Mouse (Mus musculus) embryonic facial prominence, embryonic 11.5 days (tissue): Measurements from ENCODE around the gene Adgrg5. TPM values are rescaled to one million over a fixed set of nuclear protein-coding genes. Genes with fewer than 3 reads are reported as not detected.

ENCODE experiments used
- ATAC-seq: fragments of 200-750 bp; cut with Nextera tagmentation; replicated peaks from 2 replicates; pipeline ENCODE4 v1.8.0; 2017; ENCODE audit warnings: low read depth; ENCODE audit not compliant: insufficient number of reproducible peaks, low FRiP score, low TSS enrichment
- DNase-seq: peaks from one replicate; pipeline ENCODE4 v3.0.0-alpha.2; 2015; ENCODE audit warnings: low spot score
- H3K27ac ChIP-seq: fragments of 300-500 bp; sonication (generic); replicated peaks from 2 replicates; pipeline ENCODE4 v1.5.1; 2014; ENCODE audit warnings: mild to moderate bottlenecking, low read depth, low read length, control low read depth
- H3K27me3 ChIP-seq: fragments of 300-500 bp; sonication (generic); 2 replicates; pipeline ENCODE4 v1.6.1; 2014; ENCODE audit warnings: mild to moderate bottlenecking, low read length, moderate library complexity, mixed read lengths; ENCODE audit not compliant: control insufficient read depth, insufficient read depth
- H3K36me3 ChIP-seq: fragments of 300-500 bp; sonication (generic); replicated peaks from 2 replicates; pipeline ENCODE4 v1.6.1; 2014; ENCODE audit warnings: low read depth, mild to moderate bottlenecking, low read length, moderate library complexity, mixed read lengths; ENCODE audit not compliant: control insufficient read depth, insufficient read depth
- H3K4me1 ChIP-seq: fragments of 300-500 bp; sonication (generic); 2 replicates; pipeline ENCODE4 v1.6.1; 2014; ENCODE audit warnings: low read length, mixed read lengths; ENCODE audit not compliant: control insufficient read depth, insufficient read depth
- H3K4me2 ChIP-seq: fragments of 300-500 bp; sonication (generic); 2 replicates; pipeline ENCODE4 v1.6.1; 2014; ENCODE audit warnings: low read depth, mild to moderate bottlenecking, control low read depth, low read length, moderate library complexity
- H3K4me3 ChIP-seq: fragments of 300-500 bp; sonication (generic); 2 replicates; pipeline ENCODE4 v1.5.1; 2014; ENCODE audit warnings: low read depth, low read length, control low read depth
- H3K9ac ChIP-seq: fragments of 300-500 bp; sonication (generic); replicated peaks from 2 replicates; pipeline ENCODE4 v1.6.1; 2014; ENCODE audit warnings: mild to moderate bottlenecking, control low read depth, low read length
- H3K9me3 ChIP-seq: fragments of 300-500 bp; sonication (generic); replicated peaks from 2 replicates; pipeline ENCODE4 v1.6.1; 2016; ENCODE audit warnings: mild to moderate bottlenecking, low read length, inconsistent platforms, mixed read lengths; ENCODE audit not compliant: control insufficient read depth
- WGBS: fragments of 180-500 bp; shearing (Covaris S2); extraction: QIAGEN DNeasy Blood & Tissue Kit; methylation state at CpG from one replicate; pipeline ENCODE4 v1.1.7; 2014; 5-methylcytosine and 5-hydroxymethylcytosine counted together
- polyA plus RNA-seq: library from polyadenylated mRNA; unstranded; fragments of >200 nt; fragmentation: Nextera tagmentation; extraction: Ambion mirVana; gene quantifications from 2 replicates; pipeline ENCODE4 v1.2.1, GENCODE M21; 2014

The Adgrg5 gene
- polyA plus RNA-seq = not detected in 2 replicates

DNA sequence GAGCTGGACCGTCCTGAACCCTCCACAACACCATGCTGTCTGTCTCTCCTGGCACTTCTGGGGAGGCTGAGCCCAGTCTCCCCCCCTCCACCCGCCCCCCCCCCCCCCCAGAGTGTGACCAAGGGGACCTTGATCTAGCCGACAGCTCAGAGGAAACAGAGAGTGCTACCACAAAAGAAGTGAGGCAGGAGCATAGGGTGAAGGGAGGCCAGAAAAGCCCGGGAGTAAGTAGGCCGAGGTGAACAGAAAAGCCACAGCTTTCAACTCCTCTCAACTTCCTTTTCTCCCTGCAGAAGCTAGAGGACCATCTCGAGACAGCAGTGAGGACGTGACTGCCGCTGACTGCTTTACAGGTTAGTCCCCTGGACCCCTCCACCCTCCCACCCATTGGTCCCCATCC lies at the start of gene Adgrg5:
TSS of gene Adgrg5 (plus strand) at position 290 of the 400 bp plus-strand sequence.
- H3K27ac ChIP-seq = no peak within 1 kb of the TSS
- ATAC-seq = no peak
- H3K9me3 ChIP-seq = no peaks in the 10 kb centered on the region
- no peak within 1 kb of the TSS for H3K4me2 ChIP-seq
- H3K4me1 ChIP-seq = no peaks in the 10 kb centered on the region
- H3K36me3 ChIP-seq = no peaks in the 10 kb centered on the region
- H3K9ac ChIP-seq = no peak within 1 kb of the TSS
- H3K4me3 ChIP-seq = no peak within 1 kb of the TSS
- DNase-seq = no peak
- WGBS = 46% methylated on average over 8 of the region's 8 CpGs
- H3K27me3 ChIP-seq = no peaks in the 10 kb centered on the region

DNA sequence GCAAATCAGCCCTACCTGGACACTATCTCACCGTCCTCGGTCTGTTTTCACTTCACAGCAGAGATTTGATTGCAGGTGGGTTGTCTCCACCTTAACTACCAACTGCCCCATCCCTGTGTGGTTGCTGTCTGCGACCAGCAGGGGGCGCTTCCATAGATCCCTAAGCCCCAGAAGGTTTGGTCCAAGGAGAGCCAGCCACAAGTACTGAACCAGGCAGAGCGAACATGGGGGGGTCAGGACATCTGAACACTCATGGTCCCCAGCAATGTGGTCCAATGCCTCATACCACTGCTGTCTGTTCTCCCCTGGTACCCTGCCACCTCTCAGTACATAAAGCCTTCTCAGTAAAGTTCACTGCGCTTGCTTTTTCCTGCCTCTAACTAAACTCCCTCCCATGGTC lies 49.1 kb upstream of the Adgrg5 start:
- Histone ChIP-seq H3K36me3 (no peaks in the 10 kb centered on the region), H3K4me3 (peak overlapping the region; percentile 70; the same call in 1 of the 2 replicates), H3K9ac (no peak overlapping the region), H3K27ac (no peak overlapping the region; the same call in 1 of the 2 replicates), H3K9me3 (no peaks in the 10 kb centered on the region), H3K27me3 (peaks cover 7% of the 10 kb centered on the region), H3K4me1 (peaks cover 4% of the 10 kb centered on the region), H3K4me2 (peak overlapping the region; percentile 29)
- ATAC-seq (no peak), DNase-seq (peak; percentile 81)
- WGBS = 16% methylated on average over 6 of the region's 6 CpGs

DNA sequence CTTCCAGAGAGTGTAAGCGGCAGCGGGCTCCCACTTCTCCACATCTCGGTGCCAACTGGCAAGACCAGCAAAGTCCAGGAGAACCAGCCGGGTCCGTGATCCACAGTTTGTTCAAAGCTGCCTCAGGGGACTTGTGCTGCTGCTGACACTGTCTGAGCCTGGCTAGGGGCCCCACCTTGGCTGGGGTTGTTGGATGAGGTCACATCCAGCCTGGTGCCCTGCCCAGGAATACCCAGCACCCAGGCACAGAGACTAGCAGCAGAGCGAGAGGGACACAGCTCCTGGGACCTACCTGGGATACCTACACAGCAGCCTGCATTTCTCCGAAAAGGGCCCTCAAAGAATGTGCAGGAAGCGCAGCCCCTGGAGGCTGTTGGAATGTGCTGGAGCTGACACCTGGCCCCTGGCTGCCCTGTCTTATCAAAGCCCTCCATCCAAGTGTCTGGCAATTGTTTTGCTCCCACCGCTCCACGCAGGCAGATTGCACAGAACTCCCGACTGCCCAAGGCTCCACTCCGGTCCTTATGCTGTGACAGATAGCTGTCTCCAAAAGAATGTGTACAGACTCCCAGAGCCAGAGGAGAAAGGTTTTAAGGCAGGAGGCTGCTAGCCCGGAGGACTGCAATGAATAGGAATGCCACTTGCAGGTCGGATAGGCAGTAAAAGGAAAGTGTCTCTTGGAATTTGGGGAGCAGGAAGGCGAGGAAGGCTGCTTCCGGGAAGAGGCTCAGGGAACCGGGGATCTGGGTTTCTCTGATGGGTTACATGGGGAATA lies 48.2 kb upstream of the Adgrg5 start:
- DNase-seq (no peak), ATAC-seq (no peak)
- no peaks in the 10 kb centered on the region for H3K9me3 ChIP-seq
- peak overlapping the region; percentile 63 for H3K9ac ChIP-seq
- H3K4me2 ChIP-seq = peak overlapping the region; percentile 92
- WGBS = 16% methylated on average over 17 of the region's 17 CpGs
- peak overlapping the region; percentile 70 for H3K4me3 ChIP-seq
- peaks cover 4% of the 10 kb centered on the region for H3K4me1 ChIP-seq
- H3K27ac ChIP-seq = no peak overlapping the region
- no peaks in the 10 kb centered on the region for H3K36me3 ChIP-seq
- peaks cover 7% of the 10 kb centered on the region for H3K27me3 ChIP-seq

DNA sequence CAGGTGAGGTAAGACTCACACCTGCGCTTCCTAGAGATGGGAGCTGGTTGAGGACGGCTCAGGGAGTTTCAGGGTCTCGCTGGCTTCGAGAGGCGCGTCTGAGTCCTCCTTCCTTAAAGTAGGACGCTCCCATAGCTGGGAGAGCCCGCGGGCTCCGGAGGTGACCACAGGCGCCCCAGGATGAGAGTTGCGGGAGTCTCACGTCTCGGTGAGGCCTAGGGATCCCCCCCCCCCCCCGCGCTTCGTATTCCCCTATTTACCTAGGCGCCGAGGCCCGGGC lies 47.7 kb upstream of the Adgrg5 start:
- peaks cover 4% of the 10 kb centered on the region for H3K4me1 ChIP-seq
- 0 out of 2 replicates have a peak, but pooled peaks have one; percentile 3 for ATAC-seq
- WGBS = under 1% methylated on average over 12 of the region's 20 CpGs

DNA sequence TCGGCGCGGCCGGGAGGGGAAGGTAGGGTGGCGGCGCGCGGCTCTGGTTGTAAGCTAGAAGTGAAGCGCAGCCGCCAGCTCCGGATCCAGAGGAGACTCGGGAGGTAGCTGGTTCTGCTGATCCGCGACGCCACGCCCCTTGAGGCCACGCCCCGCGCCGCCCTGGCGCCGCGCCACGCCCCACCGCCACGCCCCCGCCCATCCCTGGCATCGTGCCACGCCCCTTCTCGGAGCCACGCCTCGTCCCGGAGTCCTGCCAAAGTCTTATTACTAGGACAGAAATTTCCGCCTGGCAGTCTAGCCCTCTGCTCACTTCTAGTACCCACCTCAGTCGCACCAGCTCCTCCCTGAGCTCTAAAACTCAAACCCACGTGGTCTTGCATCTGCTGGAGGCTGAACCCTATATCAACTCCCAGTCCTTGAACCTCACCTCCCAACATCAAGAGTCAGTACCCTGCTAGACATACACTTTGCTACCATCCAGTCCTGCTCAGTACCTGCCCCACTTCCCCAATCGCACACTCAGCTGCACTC lies 47.2 kb upstream of the Adgrg5 start, which contains the start of gene Dok4:
TSS of gene Dok4 (minus strand) at position 134 of the 534 bp plus-strand sequence.
- H3K27ac ChIP-seq = no peak within 1 kb of the TSS
- H3K4me3 ChIP-seq = peak within 1 kb of the TSS; percentile 70
- 2% methylated on average over 31 of the region's 37 CpGs for WGBS
- peak within 1 kb of the TSS; percentile 63 for H3K9ac ChIP-seq
- peak within 1 kb of the TSS; percentile 92 for H3K4me2 ChIP-seq
- H3K27me3 ChIP-seq = peaks cover 7% of the 10 kb centered on the region
- no peaks in the 10 kb centered on the region for H3K9me3 ChIP-seq
- DNase-seq (peak; percentile 87), ATAC-seq (peak; percentile 66)
- H3K4me1 ChIP-seq = peaks cover 4% of the 10 kb centered on the region
- H3K36me3 ChIP-seq = no peaks in the 10 kb centered on the region

More for the DNA sequence above, 47.7 kb upstream of the Adgrg5 start:
- H3K27ac ChIP-seq = no peak overlapping the region
- no peaks in the 10 kb centered on the region for H3K9me3 ChIP-seq
- H3K4me3 ChIP-seq = peak overlapping the region; percentile 70
- H3K36me3 ChIP-seq = no peaks in the 10 kb centered on the region
- H3K9ac ChIP-seq = peak overlapping the region; percentile 63
- peak overlapping the region; percentile 92 for H3K4me2 ChIP-seq
- DNase-seq = no peak
- H3K27me3 ChIP-seq = peaks cover 7% of the 10 kb centered on the region

DNA sequence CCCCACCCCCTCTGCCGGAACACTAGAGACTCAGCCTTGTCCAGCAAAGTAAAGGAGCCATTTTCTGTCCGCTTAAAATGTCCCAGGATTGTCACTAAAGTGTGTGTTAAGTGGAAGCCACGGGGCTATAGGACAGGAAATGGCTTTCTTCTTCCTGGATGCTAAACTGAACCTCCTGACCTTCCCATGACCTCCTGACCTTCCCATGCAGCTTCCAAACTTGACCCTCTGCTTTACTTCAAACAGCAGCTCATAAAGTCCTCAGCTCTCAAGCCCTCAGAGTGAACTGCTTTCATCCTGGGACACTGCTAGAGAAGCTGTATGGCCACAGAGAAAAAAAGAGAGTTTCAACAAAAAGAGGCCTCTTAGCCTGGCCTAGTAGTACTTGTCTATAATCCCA lies 46.7 kb upstream of the Adgrg5 start:
- Histone ChIP-seq H3K4me2 (no peak overlapping the region), H3K4me1 (peaks cover 4% of the 10 kb centered on the region), H3K27ac (no peak overlapping the region), H3K9me3 (no peaks in the 10 kb centered on the region), H3K9ac (no peak overlapping the region), H3K27me3 (peaks cover 7% of the 10 kb centered on the region), H3K36me3 (no peaks in the 10 kb centered on the region), H3K4me3 (no peak overlapping the region)
- DNase-seq = no peak
- no peak for ATAC-seq
- WGBS = 35% methylated on average over 3 of the region's 3 CpGs

DNA sequence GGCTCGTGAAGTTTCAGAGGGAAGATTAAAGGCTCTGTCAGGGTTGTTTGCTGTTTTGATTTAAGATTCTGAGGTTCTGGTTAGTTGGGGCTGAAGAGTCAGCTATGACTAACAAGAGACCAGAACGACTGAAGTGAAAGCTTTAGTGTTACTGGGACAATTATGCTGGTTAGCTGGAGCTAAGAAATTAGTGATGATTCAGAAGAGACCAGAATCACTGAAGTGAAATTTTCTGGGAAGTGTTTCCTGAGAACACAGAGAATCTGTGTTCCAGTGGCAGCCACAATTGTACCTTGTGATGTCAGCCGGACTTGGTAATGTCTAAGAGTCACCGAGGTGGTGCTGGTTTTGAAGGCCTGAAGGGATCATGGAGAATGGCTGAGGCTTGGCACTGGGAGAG lies 42.8 kb upstream of the Adgrg5 start:
- H3K27me3 ChIP-seq = no peaks in the 10 kb centered on the region
- no peak for DNase-seq
- no peak overlapping the region for H3K27ac ChIP-seq
- 72% methylated on average over 4 of the region's 4 CpGs for WGBS
- no peaks in the 10 kb centered on the region for H3K9me3 ChIP-seq
- no peak overlapping the region for H3K4me3 ChIP-seq
- no peak overlapping the region for H3K4me2 ChIP-seq
- no peaks in the 10 kb centered on the region for H3K36me3 ChIP-seq
- H3K9ac ChIP-seq = no peak overlapping the region
- H3K4me1 ChIP-seq = no peaks in the 10 kb centered on the region
- no peak for ATAC-seq

DNA sequence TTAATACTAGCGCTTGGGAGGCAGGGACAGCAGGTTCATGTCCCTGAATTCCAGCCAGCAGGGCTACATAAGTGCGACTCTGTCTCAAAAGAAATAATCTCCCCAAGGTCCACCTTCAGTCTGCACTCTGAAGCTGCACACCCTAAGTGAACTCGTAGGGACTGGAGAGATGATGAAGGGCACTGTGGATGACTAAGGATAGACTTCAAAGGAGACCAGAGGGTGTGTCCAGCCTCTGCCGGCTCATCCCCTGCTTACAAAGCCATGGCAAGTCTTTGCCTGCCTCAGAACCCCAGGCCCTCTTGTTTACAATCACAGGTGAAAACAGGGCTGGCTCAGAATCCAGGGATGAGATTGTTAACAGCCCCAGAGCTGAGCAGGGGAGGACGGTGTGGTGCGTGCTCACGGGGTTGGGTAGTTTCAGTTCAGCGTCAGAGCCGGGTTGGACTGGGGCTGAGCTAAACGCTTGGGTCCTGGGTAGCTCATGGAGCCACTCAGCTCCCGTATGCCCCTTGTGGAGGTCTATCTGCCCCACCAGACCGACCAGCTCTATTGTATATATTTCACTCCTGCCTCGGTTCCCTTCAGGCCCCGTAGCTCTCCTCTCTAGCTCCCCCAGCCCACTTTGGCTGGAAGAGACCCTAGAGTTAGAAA lies 35.0 kb upstream of the Adgrg5 start:
- DNase-seq (no peak), ATAC-seq (no peak)
- H3K27me3 ChIP-seq = no peaks in the 10 kb centered on the region
- no peaks in the 10 kb centered on the region for H3K4me1 ChIP-seq
- H3K27ac ChIP-seq = no peak overlapping the region
- H3K9ac ChIP-seq = no peak overlapping the region
- no peak overlapping the region for H3K4me2 ChIP-seq
- H3K9me3 ChIP-seq = no peaks in the 10 kb centered on the region
- no peaks in the 10 kb centered on the region for H3K36me3 ChIP-seq
- no peak overlapping the region for H3K4me3 ChIP-seq
- 39% methylated on average over 14 of the region's 14 CpGs for whole genome bisulfite sequencing
